Mouse (Mus musculus): ENCODE data around the gene 1700001K19Rik.
"Not testable (repeated sequence)": the region's sequence is repeated elsewhere in the genome, so short reads cannot be mapped to it uniquely, and the experiment has no call there.

The 1700001K19Rik gene

GRCm38 (mm10) chr12:110682561-110683299 lies at the start of gene 1700001K19Rik:
Gene 1700001K19Rik, minus strand, starts transcription at chr12:110682619.
- no peak for DNase-seq (ENCODE audit: extremely low spot score, low spot score)

DNA sequence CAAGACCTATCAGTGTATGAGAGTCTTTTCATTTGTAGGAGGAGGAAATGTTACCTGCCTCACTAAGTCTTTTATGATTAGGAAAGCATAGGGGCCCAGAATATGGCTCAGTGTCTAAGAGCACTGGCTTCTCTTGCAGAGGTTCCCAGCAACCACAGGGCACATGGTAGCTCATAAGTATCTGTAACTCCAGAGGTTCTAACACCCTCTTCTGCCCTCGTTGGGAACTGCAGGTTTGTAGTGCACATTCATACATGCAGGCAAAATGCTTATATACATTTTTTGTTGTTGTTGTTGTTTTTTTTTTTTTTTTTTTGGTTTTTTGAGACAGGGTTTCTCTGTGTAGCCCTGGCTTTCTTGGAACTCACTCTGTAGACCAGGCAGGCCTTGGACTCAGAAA lies 44.0 kb upstream of the 1700001K19Rik start:
- DNase-seq (ENCODE audit: extremely low spot score, low spot score) = no peak

DNA sequence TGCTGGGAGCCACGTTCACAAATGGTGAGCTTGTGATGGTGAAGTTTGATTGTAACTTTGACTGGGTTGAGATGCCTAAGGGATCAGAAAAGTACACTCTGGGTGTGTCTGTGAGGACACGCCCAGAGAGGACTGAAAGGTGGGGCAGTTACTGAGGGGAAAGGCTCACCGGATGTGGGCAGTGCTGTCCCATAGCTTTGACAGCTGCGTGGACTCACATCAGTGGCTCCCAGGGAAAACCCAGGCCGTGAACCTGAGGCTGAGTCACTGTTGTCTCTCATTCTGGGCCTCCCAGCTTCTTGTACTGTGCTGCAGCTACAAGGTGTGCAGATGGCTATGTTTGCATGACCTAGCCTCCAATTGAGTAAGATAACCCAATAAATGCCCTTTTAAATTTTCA lies 43.1 kb upstream of the 1700001K19Rik start:
- DNase-seq (ENCODE audit: extremely low spot score, low spot score) = no peak

DNA sequence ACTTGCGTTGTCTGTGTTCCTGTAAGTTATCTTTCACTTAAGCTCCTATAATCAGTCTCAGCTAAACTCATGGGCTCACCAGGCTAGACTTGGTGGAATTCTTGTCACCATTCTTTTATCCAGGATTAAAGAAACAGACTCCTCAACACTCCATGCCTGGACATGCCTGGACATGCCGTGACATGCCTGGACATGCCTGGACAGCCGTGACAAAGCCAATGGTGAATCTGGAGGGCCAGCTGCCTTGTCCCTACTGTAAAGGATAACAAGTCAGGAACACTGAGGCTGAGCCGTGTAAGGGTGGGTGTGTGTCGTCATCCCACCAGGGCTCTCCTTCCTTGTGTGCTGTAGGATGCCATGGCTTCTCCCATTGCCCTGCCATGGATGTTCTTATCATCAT lies 42.6 kb upstream of the 1700001K19Rik start:
- no peak for DNase-seq (ENCODE audit: extremely low spot score, low spot score)

GRCm38 (mm10) chr12:110716004-110716403 lies 33.6 kb upstream of the 1700001K19Rik start:
- DNase-seq (ENCODE audit: extremely low spot score, low spot score) = no peak

- no peak for DNase-seq (ENCODE audit: extremely low spot score, low spot score)
Observed at GRCm38 (mm10) chr12:110714215-110714614, 31.8 kb upstream of the 1700001K19Rik start.

- no peak for DNase-seq (ENCODE audit: extremely low spot score, low spot score)
Observed at GRCm38 (mm10) chr12:110713784-110714183, 31.4 kb upstream of the 1700001K19Rik start.

DNA sequence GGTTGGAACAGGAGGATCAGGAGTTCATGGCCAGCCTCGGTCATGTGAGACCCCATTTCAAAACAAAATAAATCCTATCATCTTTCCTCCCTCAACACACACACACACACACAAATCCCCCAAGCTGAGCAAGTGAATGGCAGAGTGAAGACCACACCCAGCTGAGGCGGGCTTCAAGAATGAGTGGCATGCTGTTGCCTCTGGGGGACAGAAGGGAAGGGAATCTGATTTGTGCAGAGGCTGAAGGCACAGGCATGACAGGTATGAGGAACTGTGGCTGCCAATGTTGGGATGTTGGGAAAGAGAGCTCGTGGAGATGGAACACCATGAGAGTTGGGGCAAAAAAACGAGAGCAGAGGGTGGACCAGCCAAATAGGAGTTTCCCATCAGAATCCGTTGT lies 28.9 kb upstream of the 1700001K19Rik start:
- no peak for DNase-seq (ENCODE audit: extremely low spot score, low spot score)

GRCm38 (mm10) chr12:110707451-110707850 lies 25.0 kb upstream of the 1700001K19Rik start:
- no peak for DNase-seq (ENCODE audit: extremely low spot score, low spot score)

DNA sequence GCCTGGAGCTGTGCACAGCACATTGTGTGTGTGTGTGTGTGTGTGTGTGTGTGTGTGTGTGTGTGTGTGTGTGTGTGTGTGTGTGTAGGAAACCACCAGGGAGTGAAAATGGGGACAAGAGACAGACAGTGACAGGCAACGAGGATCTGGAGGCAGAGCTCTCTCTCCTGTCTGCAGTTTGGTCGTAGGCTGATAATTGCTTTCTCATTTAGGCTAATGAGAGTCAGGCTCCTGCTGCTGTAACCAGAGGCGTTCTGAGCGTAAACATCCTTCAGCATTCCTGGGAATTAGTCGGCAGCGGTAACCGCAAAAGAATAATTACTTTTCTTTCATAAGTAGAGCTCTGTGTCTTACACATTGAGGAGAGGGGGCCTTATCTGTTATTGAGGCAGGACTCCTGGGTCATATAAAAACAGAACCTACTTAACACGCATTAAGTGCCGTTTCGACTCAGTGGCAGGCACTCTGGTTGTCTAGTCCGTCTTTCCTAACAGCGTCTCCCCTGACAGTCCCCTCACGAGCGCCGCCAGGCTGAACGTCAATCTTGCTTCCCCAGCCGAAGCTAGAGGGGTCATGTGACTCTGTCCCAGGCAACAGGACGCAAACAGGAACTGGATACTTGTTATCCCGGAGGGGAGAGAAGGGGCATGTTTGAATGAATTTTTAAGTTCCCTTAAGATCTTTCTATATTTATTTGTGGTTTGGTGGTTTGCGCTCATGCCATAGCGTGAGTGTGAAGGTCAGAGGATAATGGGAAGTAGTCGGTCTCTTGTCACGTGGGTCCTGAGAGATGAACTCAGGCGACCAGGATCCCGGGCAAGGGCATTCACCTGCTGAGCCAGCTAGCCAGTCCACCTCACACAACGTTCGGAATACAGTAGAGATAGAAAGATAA lies 24.2 kb upstream of the 1700001K19Rik start:
- peak; percentile 64 for DNase-seq (ENCODE audit: extremely low spot score, low spot score)

DNA sequence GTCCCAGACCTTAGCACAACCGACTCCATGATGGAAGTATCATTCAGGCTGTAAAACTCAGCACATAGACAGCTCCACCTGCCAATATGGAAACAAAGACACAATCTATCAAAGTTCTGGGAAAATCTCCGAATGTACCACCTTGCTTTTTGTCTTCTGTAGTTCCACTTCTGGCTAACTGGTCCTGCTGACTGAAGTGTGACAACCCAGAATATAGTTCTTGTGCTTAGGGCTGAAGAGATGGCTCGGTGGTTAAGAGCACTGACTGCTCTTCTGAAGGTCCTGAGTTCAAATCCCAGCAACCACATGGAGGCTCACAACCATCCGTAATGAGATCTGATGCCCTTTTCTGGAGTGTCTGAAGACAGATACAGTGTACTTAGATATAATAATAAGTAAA lies 23.0 kb upstream of the 1700001K19Rik start:
- not testable (repeated sequence) for DNase-seq (ENCODE audit: extremely low spot score, low spot score)

DNA sequence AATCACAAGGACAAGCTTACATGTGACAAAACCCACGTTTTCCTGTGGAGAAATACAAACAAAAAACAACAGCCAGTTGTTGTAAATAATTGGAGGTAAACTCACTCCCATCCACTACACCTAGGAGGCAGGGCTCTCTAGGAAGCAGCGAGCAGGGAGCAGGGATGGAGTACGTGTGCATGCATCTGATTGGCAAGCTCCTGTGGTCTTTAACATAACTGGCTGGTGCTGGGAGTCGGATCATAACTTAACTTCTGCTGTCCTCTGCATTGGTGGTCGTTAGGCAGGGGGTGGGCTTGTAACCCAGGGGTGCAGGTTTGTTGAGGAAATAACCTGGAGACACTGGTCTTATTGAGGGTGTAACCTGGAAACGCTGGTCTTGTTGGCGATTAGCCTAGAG lies 21.3 kb upstream of the 1700001K19Rik start:
- no peak for DNase-seq (ENCODE audit: extremely low spot score, low spot score)

DNA sequence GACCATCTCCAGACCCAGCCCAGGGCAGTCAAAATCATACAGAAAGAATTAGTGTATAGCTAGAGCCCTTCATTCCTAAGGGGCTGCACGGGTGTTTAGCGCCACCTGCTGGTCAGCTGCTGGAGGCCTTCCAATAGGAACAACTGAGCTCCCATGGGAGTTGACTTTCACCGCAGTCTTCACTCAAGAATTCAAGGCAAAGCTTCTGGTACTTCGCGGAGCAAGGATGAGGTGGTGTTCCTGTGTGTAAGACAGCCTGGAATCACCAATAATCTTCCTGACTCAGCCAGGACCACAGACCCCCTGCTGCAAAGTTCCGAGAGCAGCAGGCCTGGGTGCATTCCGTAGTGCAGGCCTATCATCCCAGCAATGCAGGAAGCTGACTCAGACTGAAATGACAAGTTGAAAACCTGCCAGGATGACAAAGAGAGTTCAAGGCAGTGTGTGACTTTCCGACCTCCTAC lies 20.6 kb upstream of the 1700001K19Rik start:
- peak; percentile 88 for DNase-seq (ENCODE audit: extremely low spot score, low spot score)

- DNase-seq (ENCODE audit: extremely low spot score, low spot score) = no peak
Observed at GRCm38 (mm10) chr12:110702556-110702955, 20.1 kb upstream of the 1700001K19Rik start, which contains the start of gene Hsp90aa1. Gene Hsp90aa1, minus strand, starts transcription at chr12:110702728.

- DNase-seq (ENCODE audit: extremely low spot score, low spot score) = not testable (repeated sequence)
Observed at GRCm38 (mm10) chr12:110701363-110701762, 18.9 kb upstream of the 1700001K19Rik start.

- no peak for DNase-seq (ENCODE audit: extremely low spot score, low spot score)
Observed at GRCm38 (mm10) chr12:110700730-110701129, 18.3 kb upstream of the 1700001K19Rik start.

GRCm38 (mm10) chr12:110699171-110699547 lies 16.7 kb upstream of the 1700001K19Rik start:
- no peak for DNase-seq (ENCODE audit: extremely low spot score, low spot score)

DNA sequence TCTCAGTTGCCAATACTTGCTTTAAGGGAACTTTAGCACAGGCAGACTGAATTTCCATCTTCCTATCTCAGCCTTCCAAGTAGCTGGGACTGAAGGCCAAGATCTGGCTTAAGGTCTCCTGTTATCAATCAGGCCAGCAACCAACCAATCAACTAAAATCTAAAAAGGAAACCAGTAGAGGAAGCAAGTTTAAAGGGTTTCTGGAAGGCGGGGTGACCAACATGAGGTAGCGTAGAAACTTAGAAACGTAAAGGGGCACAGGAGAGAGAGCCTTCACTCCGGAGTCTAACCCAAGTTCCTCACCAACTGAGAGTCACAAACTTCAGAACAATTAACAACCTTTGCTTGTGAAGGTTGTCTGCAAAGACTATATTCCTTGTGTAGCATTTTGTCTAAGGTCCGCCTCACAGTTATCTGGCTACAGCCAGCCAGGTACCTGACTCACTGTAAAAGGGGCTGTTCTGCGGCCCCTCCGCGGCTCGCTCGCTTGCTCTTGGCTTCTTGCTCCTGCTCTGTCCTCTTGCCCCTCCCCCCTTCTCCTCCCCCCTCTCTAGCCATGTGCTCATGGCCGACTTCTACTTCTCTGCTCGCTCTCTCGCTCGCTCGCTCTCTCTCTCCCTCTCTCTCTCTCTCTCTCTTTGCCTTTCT lies 16.2 kb upstream of the 1700001K19Rik start:
- no peak for DNase-seq (ENCODE audit: extremely low spot score, low spot score)

GRCm38 (mm10) chr12:110698080-110698479 lies 15.7 kb upstream of the 1700001K19Rik start:
- DNase-seq (ENCODE audit: extremely low spot score, low spot score) = no peak

- no peak for DNase-seq (ENCODE audit: extremely low spot score, low spot score)
Observed at GRCm38 (mm10) chr12:110697457-110697856, 15.0 kb upstream of the 1700001K19Rik start.

DNA sequence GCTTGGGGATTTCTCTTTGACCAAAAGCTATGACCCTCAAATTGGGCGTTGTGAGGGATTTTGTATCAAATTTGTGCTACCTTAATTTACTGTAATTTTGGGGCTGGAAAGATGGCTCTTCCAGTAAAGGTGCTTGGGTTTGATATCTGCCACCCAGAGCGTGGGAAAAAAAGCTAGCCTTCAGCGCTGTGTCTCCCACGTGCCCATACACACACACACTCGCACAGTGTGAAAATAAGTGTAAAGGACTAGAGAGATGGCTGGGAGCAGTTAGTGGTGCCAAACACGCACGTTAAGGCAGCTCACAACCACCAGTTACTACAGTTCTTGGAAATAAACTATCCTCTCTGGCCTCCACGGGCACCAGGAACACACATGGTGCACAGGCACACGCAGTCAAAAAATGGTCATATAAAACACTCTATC lies 14.6 kb upstream of the 1700001K19Rik start:
- no peak for DNase-seq (ENCODE audit: extremely low spot score, low spot score)

Data from neural tube, embryonic 10.5 days (tissue).